Mouse (Mus musculus) kidney, postnatal 36 days (tissue): ENCODE measurements around the gene Glrx2.
"Not testable (repeated sequence)": the region's sequence is repeated elsewhere in the genome, so short reads cannot be mapped to it uniquely, and the experiment has no call there.

Experiments used
- DNase-seq, 2 experiments: peaks; one replicate each; pipeline ENCODE4 v3.0.0; 2021 to 2022; ENCODE audit warnings: mixed read lengths in 2 of 2

Gene Glrx2

DNA sequence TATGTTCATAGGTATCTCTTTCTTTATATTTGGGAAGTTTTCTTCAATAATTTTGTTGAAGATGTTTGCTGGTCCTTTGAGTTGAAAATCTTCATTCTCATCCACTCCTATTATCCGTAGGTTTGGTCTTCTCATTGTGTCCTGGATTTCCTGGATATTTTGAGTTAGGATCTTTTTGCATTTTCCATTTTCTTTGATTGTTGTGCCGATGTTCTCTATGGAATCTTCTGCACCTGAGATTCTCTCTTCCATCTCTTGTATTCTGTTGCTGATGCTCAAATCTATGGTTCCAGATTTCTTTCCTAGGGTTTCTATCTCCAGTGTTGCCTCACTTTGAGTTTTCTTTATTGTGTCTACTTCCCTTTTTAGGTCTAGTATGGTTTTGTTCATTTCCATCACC is at the start of gene Glrx2:
Gene Glrx2, plus strand, starts transcription at position 301 of the 400 bp plus-strand sequence.
- not testable (repeated sequence) for DNase-seq

DNA sequence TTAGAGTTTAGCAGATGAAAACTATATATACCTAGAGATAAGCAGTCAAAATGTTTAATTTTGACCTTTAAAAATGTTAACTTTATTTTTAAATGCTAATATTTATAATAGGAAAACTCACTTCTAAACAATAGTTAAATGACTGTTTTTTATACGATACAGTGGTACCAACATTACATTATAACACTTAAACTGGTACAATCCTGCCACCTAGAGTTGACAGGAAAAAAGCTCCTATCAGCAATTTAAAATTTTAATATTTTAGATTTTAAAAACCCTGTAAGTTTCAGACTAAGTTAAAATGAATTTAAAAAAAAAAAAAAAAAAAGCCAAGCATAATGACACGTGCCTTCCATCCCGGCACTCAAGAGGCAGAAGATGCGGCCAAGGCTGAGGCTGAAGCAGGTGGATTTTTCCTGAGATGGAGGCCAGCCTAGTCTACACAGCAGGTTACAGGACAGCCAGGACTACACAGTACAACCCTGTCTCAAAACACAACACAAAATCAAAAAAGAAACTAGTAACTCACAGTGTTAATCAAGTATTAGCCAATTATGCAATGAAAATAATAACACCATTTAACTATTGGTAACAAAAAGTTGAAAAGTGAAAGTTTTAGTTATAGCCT is 40.3 kb upstream of the Glrx2 start:
- no peak for DNase-seq

DNA sequence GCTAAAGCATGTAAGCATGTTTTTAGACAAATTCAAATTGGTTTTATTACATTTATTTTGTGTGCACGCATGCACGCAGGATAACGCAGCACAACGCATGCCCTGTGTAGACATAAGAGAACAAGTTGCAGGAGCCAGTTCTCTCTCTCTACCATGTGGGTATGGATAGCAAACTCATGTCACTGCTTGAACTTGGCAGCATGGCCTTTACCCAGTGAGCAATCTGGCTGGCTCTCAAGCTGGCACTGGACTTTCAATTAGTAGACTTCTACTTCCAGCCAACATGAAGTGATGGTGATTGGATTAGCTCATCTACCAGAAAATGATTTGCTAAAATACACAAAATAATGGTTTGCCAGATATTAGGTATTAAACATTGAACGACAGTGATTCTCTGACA is 35.0 kb upstream of the Glrx2 start:
- DNase-seq = peak; percentile 13 to 53

DNA sequence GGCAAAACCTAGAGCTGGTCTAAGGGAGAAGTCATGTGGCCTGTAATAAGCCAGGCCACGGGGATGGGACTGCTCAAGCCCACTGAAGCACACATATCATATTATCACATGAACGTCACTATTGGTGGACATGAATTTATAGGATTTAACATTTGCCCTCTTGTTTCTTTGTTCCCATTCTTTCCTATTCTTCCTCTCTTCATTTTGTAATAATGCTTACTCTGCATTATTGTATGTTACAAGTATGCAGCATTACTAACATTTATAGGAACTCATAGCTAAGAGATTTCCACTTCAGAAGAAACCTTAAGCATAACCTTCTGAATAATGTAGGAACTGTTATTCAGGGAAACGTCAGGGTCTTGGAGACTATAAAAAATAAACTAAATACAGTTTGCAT is 31.3 kb upstream of the Glrx2 start:
- DNase-seq = no peak

DNA sequence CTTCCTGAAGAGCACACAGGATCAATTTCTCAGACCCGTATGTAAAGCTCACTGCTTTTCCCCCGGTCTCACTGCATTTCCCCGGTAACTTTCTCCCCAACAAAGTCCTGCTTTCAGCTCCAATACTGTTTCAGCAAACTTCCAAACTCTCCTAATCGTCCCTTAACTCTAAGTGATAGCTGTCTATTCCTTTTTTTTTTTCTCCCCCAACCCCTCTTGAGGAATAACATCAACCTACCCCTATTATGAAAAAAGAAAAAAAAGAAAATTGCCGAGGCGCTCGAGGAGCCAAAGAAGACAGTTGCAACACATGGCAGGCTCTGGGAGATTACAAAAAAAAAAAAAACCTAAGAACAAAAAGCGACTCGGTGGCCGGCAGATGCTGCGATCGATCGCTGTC is 14.4 kb upstream of the Glrx2 start:
- DNase-seq = no peak

DNA sequence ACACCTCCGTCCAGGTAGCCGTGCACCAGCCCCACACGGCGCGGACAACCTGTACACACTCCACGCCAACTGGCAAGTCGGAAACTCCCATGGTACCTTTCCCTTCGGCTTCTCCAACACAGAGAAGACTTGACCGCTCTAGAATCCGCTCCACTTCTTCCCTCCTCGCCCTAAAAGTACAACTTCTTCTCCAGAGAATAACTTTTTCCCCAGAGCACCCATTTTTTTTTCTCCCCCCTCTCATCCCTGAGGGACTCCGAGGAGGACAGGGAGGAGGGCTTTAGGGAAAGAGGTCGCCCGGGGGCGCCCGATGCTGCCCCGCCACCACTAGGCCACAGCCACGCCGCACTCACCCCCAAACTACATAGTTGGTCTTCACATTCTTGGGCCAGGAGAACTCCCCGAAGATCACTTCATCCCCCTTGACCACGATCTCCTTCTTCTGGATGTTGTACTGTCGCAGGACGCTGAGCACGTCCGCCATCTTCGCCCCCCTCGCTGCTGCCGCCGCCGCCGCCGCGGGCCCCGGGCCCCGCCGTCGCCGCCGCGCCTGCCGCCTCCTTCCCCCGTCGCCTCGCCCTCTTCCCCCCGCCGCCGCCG is 13.9 kb upstream of the Glrx2 start:
- peak; percentile 26 to 59 for DNase-seq

DNA sequence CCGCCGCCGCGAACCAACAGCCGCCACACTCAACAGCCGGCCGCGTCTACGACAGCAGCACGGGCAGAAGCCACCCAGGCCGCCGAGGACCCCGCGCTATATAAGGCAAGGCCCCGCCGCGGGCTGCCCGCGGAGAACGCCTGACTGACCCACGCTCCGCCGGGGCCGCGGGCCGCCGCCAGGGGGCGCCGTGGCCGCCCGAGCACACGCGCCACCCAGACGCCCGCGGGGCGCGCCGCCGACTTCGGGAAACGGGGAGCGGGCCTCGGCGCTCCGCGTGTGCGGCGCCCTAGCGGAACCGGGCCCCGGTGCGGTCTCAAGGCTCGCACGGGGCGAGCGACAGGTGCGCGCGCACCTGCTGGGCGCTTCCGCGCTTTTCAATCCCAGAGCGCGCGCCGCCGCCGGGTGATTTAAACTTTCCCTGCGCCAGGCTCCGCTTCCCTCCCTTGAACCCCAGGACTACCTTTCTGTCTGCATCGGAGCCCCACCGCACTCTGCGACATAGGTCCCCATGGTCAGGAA is 13.3 kb upstream of the Glrx2 start, which contains the start of gene Cdc73:
Gene Cdc73, minus strand, starts transcription at position 153 of the 522 bp plus-strand sequence.
- peak; percentile 93 to 95 for DNase-seq

DNA sequence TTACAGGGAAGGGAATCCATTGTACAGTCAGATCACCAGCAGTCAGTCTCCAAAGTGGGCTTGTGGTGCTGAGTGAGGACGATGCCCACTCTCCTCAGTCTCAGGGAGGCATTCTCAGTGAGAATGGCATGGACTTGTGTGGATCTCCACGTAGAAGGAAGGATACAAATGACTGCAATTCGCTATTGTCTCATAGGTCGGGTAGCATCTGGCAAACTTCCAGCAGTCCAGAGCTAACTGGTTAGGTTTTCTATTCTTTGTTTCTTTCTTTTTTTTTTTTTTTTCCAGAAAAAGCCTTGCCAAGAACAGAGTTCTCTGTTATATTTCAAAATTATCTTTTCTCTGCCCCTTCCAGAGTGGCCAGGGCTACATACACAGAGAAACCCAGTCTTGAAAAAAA is 9.1 kb upstream of the Glrx2 start:
- peak in 1 of 2 experiments; percentile 7 for DNase-seq

DNA sequence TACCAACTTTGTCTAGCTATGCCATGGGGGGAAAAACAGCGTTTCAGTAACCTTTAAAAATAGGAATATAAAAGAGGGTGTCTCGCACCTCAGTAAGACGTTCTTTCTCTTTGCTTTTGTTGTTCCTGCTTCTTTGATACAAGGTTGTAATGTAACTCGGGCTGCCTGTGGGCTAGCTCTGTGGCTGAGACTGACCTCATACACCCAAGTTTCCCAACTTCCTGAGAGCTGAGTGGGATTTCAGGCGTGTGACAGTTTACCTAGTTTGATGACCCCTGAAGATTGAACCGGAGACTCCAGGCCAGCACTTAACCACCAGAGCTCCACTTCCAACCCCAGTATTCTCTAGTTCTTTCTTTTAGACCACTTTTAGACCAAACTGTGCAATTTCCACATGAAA is 7.8 kb upstream of the Glrx2 start:
- no peak for DNase-seq

DNA sequence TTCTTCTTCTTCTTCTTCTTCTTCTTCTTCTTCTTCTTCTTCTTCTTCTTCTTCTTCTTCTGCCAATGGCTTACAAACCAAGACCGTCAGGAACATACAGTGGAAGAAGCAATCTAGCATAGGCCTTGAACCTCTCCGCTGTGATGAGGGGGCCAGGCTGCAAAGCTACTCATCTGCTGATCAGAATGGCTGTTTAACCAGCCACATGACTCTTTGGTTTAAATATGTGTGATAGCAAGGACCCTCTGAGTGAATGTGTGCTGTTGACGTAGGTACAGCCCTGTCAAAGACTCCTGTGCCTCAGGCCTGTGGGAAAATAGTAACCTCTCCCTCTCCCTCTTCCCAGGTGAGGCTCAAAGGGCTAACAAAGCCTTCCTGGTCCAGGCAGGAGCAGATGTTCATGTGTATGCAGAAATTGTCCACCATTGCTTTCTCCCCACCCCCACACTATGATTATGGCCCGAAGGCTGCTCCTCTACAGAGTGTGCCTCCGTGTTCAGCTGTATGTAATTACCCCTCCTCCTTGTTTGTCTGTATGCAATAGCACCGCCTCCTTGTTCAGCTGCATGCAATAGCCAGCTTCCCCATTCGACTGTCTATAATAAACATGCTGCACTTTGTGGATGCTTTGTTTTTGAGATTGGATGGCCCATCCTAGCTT is 6.0 kb upstream of the Glrx2 start:
- no peak for DNase-seq

DNA sequence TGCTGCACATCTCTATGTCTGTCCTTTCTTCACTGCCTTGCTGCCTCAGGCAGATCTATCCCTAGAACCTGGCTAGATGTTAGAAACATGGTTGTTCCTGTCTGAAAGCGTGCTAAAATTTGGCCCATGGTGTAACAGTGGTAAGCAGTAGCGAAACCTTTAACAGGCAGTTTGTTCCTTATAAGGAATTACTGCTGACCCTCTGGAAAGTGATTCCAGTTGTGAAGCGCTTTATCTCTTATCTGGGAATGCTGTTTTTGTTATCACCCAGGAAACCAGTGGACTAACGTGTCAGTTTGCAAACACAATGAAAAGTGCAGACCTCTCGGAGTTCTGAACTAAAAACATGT is 5.5 kb upstream of the Glrx2 start:
- DNase-seq = no peak

DNA sequence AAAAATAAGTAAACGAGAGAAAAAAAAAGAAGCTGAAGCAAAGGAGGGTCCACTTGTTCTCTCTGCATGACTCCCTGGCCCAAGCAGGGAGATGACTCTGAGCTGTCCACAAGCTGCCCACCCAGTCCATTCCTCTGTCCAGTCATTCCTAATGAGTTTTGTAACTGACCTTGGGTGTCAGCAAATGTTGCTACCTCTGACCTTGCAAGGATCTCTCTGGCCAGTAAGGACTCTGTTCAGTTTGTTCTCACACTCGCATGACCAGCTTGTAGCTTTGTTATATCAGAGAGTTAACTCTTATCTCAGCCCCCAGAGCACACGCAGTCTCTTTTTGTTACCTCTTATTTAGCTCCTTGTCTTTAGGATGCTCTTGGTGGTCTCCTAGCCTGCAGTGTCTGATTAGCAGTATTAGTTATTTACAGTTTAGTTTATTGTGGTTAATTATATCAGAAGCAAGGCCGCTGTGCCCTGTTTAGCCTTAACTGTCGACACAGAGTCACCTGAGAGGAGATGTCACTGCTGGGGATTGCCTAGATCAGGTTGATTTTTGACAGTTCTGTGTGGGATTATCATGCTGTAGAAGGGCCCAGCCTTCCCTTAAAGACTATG is 8.4 kb downstream of the Glrx2 start:
- no peak for DNase-seq

DNA sequence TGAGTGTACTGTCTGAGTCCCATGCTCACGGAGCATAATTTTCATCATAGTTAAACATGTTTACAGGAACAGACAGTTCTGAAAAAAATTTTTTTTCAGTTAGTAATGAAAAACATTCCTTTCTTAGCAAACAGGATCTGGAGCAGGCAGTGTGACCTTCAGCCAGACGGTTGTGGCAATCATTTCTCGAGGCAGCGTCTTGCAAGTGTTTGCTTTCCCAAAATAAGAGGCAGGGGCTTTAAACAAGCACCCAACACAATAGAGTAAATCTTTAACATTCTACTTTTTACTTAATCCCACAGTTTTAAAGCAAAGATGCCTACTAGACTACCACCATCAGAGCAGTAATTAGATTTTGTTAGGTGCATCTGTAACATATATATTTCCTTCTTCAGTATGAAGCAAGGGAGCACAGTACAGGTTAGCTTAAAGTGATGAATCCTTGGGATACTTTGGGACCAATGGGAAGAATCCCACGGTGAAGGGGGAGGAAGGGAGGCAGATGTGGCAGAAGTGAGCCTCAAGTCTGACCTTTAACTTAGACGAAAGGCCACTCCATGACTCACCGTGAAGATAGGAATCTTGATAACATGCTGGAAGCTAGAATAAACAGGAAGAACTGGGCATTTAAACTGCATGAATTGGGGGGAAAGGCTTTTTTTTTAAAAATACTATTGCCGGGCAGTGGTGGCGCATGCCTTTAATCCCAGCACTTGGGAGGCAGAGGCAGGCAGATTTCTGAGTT is 11.7 kb downstream of the Glrx2 start:
- DNase-seq = no peak

DNA sequence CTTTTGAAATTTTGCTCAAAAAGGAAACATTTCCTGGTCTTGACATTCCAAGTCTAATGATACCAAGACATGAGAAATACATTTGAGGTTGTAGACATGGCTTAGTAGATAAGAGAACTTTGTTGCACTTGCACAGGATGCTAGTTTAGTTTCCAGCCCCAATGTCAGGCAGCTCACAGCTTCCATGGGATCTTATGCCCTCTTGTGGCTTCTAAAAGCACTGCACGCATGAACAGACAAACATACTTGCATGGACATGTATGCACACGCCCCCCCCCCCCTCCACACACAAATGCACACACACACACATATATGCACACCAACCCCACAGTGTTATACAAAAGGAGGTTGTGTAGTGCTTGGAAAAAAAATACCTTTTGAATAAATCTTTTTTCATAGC is 14.8 kb downstream of the Glrx2 start:
- DNase-seq = peak; percentile 10 to 29

DNA sequence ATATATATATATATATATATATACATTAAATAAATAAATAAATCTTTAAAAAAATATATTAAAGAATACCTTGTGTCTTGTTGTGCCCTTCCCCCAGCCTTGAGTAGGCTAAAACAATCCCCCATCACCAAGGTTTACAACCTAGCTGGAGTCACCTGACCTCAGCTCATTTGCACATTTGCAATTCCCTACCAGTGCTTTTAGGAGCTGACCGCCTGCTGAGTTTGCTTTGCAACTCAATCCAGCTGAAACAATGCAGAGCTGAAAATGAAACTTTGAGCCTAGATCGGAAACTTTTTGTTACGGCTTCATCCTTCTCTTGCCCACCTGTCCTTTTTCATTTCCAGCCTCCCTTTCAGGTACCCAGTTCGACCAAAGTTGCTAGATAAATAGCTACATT is 15.6 kb downstream of the Glrx2 start:
- no peak for DNase-seq

DNA sequence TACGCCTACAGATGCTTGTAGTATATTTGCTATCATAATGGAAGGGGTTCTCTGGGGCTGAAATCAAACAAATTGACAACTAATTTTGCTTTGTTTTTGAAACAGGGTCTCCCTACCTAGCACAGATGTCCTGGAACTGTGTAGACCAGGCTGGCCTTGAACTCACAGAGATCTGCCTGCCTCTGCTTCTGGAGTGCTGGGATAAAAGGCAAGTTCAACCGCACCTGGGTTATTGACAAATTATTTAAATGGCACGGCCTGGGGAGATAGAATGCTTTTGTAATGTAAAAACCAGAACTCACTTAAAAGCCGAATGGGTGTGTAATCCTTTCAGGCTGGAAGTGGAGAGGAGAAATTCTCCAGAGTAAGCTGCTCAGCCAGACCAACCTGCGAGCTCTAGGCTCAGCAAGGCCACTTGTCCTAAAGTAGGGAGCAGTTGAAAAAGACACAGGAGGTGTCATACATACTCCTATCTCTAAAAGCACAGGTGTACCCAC is 17.8 kb downstream of the Glrx2 start:
- DNase-seq = no peak

DNA sequence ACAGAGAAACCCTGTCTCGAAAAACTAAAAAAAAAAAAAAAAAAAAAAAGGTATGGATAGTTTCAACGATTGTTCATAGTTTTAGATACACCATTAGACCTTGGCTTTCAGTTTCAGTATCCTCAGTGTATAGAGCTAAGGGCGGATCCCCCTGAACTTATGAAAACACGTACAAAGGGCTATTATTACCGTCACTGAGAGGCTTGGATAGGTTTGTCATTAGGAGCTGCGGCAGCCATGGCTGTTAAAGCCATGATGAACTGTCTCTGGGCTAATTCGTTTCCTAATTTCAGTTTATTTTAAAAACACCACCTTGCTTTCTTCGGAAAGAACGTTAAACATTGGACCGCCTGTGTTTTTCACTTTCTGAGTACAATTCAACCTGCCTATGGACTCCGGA is 22.7 kb downstream of the Glrx2 start:
- DNase-seq = no peak

DNA sequence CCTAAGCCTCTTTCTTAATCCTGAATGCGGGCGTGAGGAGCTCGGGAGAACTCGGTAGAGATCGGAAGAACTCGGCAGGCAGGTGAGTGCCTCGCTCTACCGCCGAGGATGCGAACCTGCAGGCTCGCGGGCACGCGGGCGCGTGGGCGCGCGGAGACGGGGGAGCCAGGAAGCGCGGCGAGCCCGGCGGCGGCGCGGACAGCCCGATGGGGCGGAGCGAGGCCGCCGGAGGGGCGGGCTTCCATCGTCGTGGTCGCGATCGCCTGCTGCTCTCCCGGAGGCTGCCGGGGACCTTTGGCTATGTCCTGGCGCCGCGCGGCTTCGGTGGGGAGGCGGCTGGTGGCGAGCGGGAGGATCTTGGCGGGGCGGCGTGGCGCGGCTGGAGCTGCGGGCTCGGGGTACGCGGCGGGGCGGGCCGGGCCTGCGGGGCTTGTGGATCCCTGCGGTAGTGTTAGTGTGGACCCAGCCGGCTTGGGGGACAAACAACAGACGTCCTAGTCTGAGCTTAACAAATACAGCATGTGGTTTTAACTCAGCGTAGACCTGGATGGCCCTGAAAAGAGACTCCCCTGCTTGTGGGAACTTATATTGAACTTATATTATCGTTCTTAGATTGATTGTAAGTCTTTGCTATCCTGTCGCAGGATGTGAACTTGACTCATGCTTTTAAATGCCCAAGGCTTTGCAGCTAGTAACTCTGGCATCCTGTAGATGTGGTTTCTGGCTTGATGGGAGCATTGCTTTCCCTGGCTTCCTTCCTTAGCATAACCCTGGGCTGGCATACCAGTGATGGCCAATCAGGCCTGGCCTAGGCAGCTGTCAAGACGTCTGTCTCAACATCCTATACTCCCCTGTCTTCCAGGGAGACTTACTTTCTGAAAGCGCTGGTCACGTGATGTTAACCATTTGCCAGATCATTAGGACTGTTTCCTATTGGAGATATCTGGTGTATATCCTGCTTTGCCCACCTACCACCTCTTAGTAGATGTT is 23.5 kb downstream of the Glrx2 start:
- DNase-seq = peak; percentile 93 to 97

DNA sequence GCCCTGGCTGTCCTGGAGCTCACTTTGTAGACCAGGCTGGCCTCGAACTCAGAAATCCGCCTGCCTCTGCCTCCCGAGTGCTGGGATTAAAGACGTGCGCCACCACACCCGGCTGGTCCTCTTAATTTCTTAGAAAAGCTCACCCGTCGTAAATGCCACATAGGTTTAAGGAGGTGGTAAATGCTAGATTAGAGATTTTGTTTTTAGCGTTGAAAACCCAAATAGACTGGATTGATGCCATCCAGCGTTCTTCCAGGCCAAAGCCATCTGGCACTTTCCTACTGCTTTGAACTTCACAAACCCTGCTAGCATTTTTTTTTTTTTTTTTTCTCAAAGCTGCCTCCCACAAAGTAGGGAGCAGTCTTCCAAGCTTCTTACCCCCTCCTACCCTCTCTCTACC is 24.4 kb downstream of the Glrx2 start:
- DNase-seq = no peak

DNA sequence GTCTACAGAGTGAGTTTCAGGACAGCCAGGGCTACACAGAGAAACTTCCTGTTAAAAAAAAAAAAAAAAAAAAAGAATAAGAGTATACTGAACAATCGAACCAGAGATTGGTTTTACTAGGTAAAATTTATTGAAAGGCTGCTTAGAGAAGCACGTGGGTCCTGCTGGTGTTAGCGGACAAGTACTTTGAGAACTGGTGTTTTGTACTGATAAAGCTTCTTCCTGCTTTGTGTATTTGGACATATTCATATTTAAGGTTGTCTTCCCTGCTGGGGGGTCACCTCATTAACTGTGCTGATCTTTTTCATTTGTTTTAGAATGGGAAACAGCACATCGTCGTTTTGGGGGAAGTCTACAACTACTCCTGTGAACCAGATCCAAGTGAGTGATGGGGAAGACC is 25.2 kb downstream of the Glrx2 start:
- no peak for DNase-seq

DNA sequence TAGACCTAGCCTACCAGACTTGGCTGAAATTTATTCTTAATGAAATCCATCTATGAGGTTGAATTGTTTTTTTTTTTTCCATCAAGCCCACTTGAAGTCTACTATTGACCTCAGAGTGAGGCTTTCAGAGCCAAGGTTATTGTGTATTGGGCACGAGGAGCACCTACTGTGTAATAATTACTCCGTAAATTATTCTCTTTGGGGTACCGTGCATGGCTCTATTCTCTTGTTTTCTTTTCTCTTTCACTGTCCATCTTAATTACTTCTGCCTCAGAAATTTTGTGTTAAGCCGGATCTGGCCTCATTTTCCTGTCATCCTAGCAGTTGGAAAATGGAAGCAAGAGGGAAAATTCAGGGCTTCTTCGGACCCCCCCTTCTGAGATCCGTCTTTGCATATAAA is 26.0 kb downstream of the Glrx2 start:
- no peak for DNase-seq

DNA sequence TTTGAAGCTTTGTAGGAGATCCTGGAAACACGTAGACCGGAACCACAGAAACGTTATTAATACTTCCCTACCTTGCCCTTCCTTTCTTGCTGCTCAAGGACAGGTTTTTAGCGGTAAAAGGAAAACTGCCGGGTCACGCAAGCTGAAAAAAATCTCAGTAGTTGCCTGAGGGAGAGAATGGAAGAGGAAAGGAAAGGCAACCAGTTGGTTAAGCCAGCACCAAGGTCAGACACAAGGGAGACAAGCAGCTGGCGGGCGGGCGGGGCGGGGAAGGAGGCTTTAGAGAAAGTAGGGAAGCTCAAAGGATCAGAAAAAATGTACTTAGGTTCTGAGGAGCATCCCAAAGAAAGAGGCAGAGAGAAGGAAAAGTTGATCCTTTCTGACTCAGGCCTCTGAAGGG is 29.7 kb downstream of the Glrx2 start:
- no peak for DNase-seq
